Mouse (Mus musculus): ENCODE data around the gene Ubqln4. TPM values are rescaled to one million over a fixed set of nuclear protein-coding genes. Genes with fewer than 3 reads are reported as not detected.
"Not testable (repeated sequence)": the region's sequence is repeated elsewhere in the genome, so short reads cannot be mapped to it uniquely, and the experiment has no call there.

The Ubqln4 gene
- total RNA-seq, 2 experiments from 2014 or later: 86.3 to 89.9 TPM

GRCm38 (mm10) chr3:88593893-88594580, 40.5 kb downstream of the Ubqln4 start:
- DNase-seq (ENCODE audit: low spot score): no peak

GRCm38 (mm10) chr3:88596547-88596946, 43.0 kb downstream of the Ubqln4 start:
- not testable (repeated sequence) for DNase-seq (ENCODE audit: low spot score)

GRCm38 (mm10) chr3:88602466-88602865, 48.9 kb downstream of the Ubqln4 start:
- DNase-seq (ENCODE audit: low spot score): no peak

- peak; percentile 57 for DNase-seq (ENCODE audit: low spot score)
Measured at GRCm38 (mm10) chr3:88603714-88604161, 50.2 kb downstream of the Ubqln4 start.

GRCm38 (mm10) chr3:88604863-88605262, 51.3 kb downstream of the Ubqln4 start:
- DNase-seq (ENCODE audit: low spot score): no peak

- not testable (repeated sequence) for DNase-seq (ENCODE audit: low spot score)
Measured at GRCm38 (mm10) chr3:88605666-88606065, 52.1 kb downstream of the Ubqln4 start, which contains the start of gene Arhgef2. Arhgef2 (plus strand) TSS chr3:88605966.

- DNase-seq (ENCODE audit: low spot score): peak; percentile 93
Measured at GRCm38 (mm10) chr3:88607065-88607757, 53.7 kb downstream of the Ubqln4 start.

- no peak for DNase-seq (ENCODE audit: low spot score)
Measured at GRCm38 (mm10) chr3:88607758-88608138, 54.2 kb downstream of the Ubqln4 start.

- no peak for DNase-seq (ENCODE audit: low spot score)
Measured at GRCm38 (mm10) chr3:88609066-88609465, 55.5 kb downstream of the Ubqln4 start.

GRCm38 (mm10) chr3:88614418-88614817, 60.9 kb downstream of the Ubqln4 start:
- DNase-seq (ENCODE audit: low spot score): peak; percentile 41

GRCm38 (mm10) chr3:88615117-88615516, 61.6 kb downstream of the Ubqln4 start:
- no peak for DNase-seq (ENCODE audit: low spot score)

GRCm38 (mm10) chr3:88615902-88616391, 62.4 kb downstream of the Ubqln4 start:
- DNase-seq (ENCODE audit: low spot score): peak; percentile 86

- DNase-seq (ENCODE audit: low spot score): no peak
Measured at GRCm38 (mm10) chr3:88616951-88617500, 63.5 kb downstream of the Ubqln4 start.

- DNase-seq (ENCODE audit: low spot score): no peak
Measured at GRCm38 (mm10) chr3:88618074-88618871, 64.7 kb downstream of the Ubqln4 start.

Small RNAs within 50 kb of the gene (microRNA-seq; reads per million reads assigned to microRNA genes)
- gene Mir1905: not detected

Other genes starting within 250 kb of the Ubqln4 start
- 10 to 100 TPM; 41.2 to 41.8 TPM for gene Glmp, start 228.7 kb upstream of the Ubqln4 start, total RNA-seq (2021)
- gene Tmem79, start 217.6 kb upstream of the Ubqln4 start, total RNA-seq (2021): 1 to 10 TPM; 3.1 to 3.9 TPM
- 10 to 100 TPM; 37.5 to 48.1 TPM for gene Smg5, start 217.5 kb upstream of the Ubqln4 start, total RNA-seq (2021)
- under 1 TPM; 0.50 to 0.75 TPM for gene Paqr6, start 189.2 kb upstream of the Ubqln4 start, total RNA-seq (2021)
- gene Bglap3, start 181.0 kb upstream of the Ubqln4 start, total RNA-seq (2021): not detected
- not detected for gene Bglap2, start 175.1 kb upstream of the Ubqln4 start, total RNA-seq (2021)
- not detected for gene Bglap, start 169.3 kb upstream of the Ubqln4 start, total RNA-seq (2021)
- gene Pmf1, start 143.4 kb upstream of the Ubqln4 start, total RNA-seq (2021): 10 to 100 TPM; 16.9 to 17.4 TPM
- gene Slc25a44, start 128.6 kb upstream of the Ubqln4 start, total RNA-seq (2021): 10 to 100 TPM; 18.4 to 19.1 TPM
- gene Sema4a, start 92.6 kb upstream of the Ubqln4 start, total RNA-seq (2021): 1 to 10 TPM; 1.4 to 2.0 TPM
- 10 to 100 TPM; 68.3 to 89.6 TPM for gene Lmna, start 43.8 kb upstream of the Ubqln4 start, total RNA-seq (2021)
- gene Mex3a, start 21.4 kb upstream of the Ubqln4 start, total RNA-seq (2021): under 1 TPM; 0.17 to 0.18 TPM
- not detected for gene Rab25, start 5.5 kb upstream of the Ubqln4 start, total RNA-seq (2021)
- gene Lamtor2, start 684 bp upstream of the Ubqln4 start, total RNA-seq (2021): 10 to 100 TPM; 90.8 to 95.9 TPM
- 10 to 100 TPM; 40.4 to 44.2 TPM for gene Ssr2, start 22.1 kb downstream of the Ubqln4 start, total RNA-seq (2021)
- gene Arhgef2, start 52.2 kb downstream of the Ubqln4 start, total RNA-seq (2021): 10 to 100 TPM; 11.5 to 20.0 TPM
- gene Rxfp4, start 99.4 kb downstream of the Ubqln4 start, total RNA-seq (2021): not detected
- 10 to 100 TPM; 18.7 to 23.4 TPM for gene Khdc4, start 132.0 kb downstream of the Ubqln4 start, total RNA-seq (2021)
- gene Rit1, start 163.1 kb downstream of the Ubqln4 start, total RNA-seq (2021): 10 to 100 TPM; 18.0 to 22.4 TPM
- 1 to 10 TPM; 3.7 to 4.6 TPM for gene Syt11, start 221.4 kb downstream of the Ubqln4 start, total RNA-seq (2021)